Mouse (Mus musculus): ENCODE data around the gene Gm15517.

Gene Gm15517

GRCm38 (mm10) chr7:44309475-44310284, 48.4 kb downstream of the Gm15517 start, which contains the start of gene Shank1:
TSS of gene Shank1 (plus strand) at chr7:44310253.
- no peak for DNase-seq (ENCODE audit: low spot score)

DNA sequence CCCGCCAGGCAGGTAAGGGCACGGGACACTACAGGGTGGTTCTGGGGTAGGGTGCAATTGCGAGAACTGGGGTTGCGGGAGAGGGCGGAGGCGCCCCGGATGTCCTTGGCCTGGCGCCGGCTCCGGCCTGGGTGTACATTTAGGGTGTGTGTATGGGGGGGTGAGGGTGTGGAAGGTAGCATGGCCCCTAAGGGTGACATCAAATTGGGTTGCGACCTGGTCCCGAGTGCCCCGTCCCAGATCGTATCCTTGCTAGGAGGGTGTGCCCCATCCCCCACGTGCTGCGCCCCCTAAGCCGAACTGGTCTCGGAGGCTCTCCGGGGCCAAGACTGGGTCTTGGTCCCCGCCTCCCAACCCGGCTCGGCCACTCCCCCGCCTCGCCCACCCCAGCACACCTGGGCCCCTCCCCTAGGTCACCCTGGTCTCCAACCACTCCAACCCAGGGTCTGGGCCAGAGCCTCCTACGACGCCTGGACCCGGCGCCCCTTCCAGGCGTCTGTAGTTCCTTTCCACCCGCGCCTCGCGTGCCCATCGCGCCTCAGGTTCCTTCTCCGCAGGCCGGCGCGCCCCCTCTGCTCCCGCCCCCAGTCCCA, 49.1 kb downstream of the Gm15517 start:
- DNase-seq (ENCODE audit: low spot score): no peak

- no peak for DNase-seq (ENCODE audit: low spot score)
Observed at GRCm38 (mm10) chr7:44310878-44311712, 49.8 kb downstream of the Gm15517 start.

Measured in left cerebral cortex, adult 11 months (tissue).